In the genomic region with DNA sequence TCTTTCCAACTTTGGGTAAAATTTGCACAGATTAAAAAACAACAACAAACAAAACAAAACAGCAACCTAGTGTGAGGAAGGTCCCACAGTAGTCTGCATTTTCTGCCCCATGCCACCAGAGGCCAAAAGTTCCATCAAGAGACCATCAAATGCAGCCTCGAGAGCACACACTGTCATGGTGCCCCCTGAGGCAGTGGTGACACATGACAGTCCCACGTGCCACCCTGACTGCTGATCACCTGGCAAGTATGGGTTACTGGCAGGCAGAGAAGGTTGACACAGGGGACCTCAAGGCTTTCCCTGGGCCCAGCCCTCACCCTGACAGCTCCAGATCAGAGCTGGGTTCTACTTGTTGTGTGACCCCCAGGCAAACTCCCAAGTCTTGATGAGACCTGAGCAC, we compare ENCODE assay signal across 17 mouse cellular contexts.
"Had no signal": no experiment of that assay in that cellular context is flagged by ENCODE, and none has a peak within 500 bp of the region (broad histone marks: within the 10 kb centered on the region; RNA-seq: fewer than 3 reads in every experiment).

No protein-coding gene starts in this region.

- ATAC-seq: intestine, embryonic 16.5 days; midbrain, embryonic 16.5 days had no signal

- H3K27me3 ChIP-seq: kidney, embryonic 15.5 days; limb, embryonic 12.5 days; lung, embryonic 15.5 days; midbrain, embryonic 12.5 days; neural tube, embryonic 12.5 days; stomach, embryonic 15.5 days had no signal

- H3K36me3 ChIP-seq: kidney, embryonic 15.5 days; limb, embryonic 12.5 days; lung, embryonic 15.5 days had no signal

- H3K9me3 ChIP-seq: kidney, embryonic 15.5 days; limb, embryonic 12.5 days; lung, embryonic 15.5 days; midbrain, embryonic 12.5 days; neural tube, embryonic 12.5 days; stomach, embryonic 15.5 days had no signal

- H3K9ac ChIP-seq: kidney, embryonic 15.5 days; limb, embryonic 12.5 days; lung, embryonic 15.5 days; midbrain, embryonic 12.5 days; neural tube, embryonic 12.5 days; stomach, embryonic 15.5 days had no signal

- H3K4me1 ChIP-seq: kidney, embryonic 15.5 days; limb, embryonic 12.5 days; lung, embryonic 15.5 days; midbrain, embryonic 12.5 days; neural tube, embryonic 12.5 days; stomach, embryonic 15.5 days had no signal

- H3K4me2 ChIP-seq: kidney, embryonic 15.5 days; limb, embryonic 12.5 days; lung, embryonic 15.5 days; midbrain, embryonic 12.5 days; neural tube, embryonic 12.5 days; stomach, embryonic 15.5 days had no signal

- H3K4me3 ChIP-seq: kidney, embryonic 15.5 days; limb, embryonic 12.5 days; lung, embryonic 15.5 days; midbrain, embryonic 12.5 days; myocyte; neural tube, embryonic 12.5 days; stomach, embryonic 15.5 days had no signal

- H3K27ac ChIP-seq: kidney, embryonic 15.5 days; limb, embryonic 12.5 days; lung, embryonic 15.5 days; midbrain, embryonic 12.5 days; neural tube, embryonic 12.5 days; stomach, embryonic 15.5 days had no signal

- DNase-seq: kidney, adult 2 months; kidney, postnatal 14 days; layer of hippocampus, adult 9-11 months; layer of hippocampus, postnatal 36 days; liver; right cerebral cortex, postnatal 25 days; thymus, adult 2 months; thymus, postnatal 25 days had no signal
